Mouse (Mus musculus) small intestine, adult 2 months (tissue): Measurements from ENCODE around the gene 1700037H04Rik.

Experiments used
- CTCF ChIP-seq: fragments of 200-500 bp; IDR thresholded peaks from 2 replicates; pipeline ENCODE4 v1.5.1; 2012; ENCODE audit warnings: low read depth, mild to moderate bottlenecking, control low read depth, inconsistent platforms, low read length, moderate library complexity, mixed read lengths; ENCODE audit not compliant: insufficient replicate concordance, insufficient read length; ENCODE audit errors: extremely low read depth
- POLR2A ChIP-seq: fragments of 200-500 bp; IDR thresholded peaks from 2 replicates; pipeline ENCODE4 v1.6.1; 2012; ENCODE audit warnings: low read depth, mild to moderate bottlenecking, control low read depth, inconsistent platforms, low read length, moderate library complexity

- no peak for TF ChIP-seq CTCF
- TF ChIP-seq POLR2A = no peak
These were observed 4.0 kb upstream of the 1700037H04Rik start for GRCm38 (mm10) chr2:131163924-131164323.
